Mouse (Mus musculus): ENCODE data around the gene Uaca. TPM values are rescaled to one million over a fixed set of nuclear protein-coding genes. Genes with fewer than 3 reads are reported as not detected.

Uaca gene
- polyA plus RNA-seq, 1 experiment from 2014 or later: 19.2 TPM

- Histone ChIP-seq H3K4me1 (ENCODE audit: control insufficient read depth, insufficient read depth, low read length) (no peaks in the 10 kb centered on the region), H3K9ac (ENCODE audit: low read depth, low read length) (no peak overlapping the region), H3K4me3 (ENCODE audit: low read depth, low read length) (no peak overlapping the region), H3K27ac (ENCODE audit: low read depth, low read length) (no peak overlapping the region), H3K36me3 (ENCODE audit: control insufficient read depth, insufficient read depth, low read length) (peaks cover 7% of the 10 kb centered on the region; the same call in 1 of the 2 replicates), H3K9me3 (replicated peaks; ENCODE audit: control insufficient read depth, low read length) (no peaks in the 10 kb centered on the region), H3K4me2 (no peak overlapping the region), H3K27me3 (ENCODE audit: control insufficient read depth, insufficient read depth, low read length) (no peaks in the 10 kb centered on the region)
- WGBS (ENCODE audit: insufficient replicate concordance): 79% methylated on average over 18 of the region's 18 CpGs
- ATAC-seq (replicated peaks; ENCODE audit: insufficient number of reproducible peaks, low FRiP score, low TSS enrichment): no peak
Observed at GRCm38 (mm10) chr9:60886431-60887371, 92.4 kb downstream of the Uaca start.

- ATAC-seq (replicated peaks; ENCODE audit: insufficient number of reproducible peaks, low FRiP score, low TSS enrichment): no peak
- H3K4me3 ChIP-seq (ENCODE audit: low read depth, low read length): no peak overlapping the region
- WGBS (ENCODE audit: insufficient replicate concordance): 68% methylated on average over 9 of the region's 9 CpGs
- H3K9ac ChIP-seq (ENCODE audit: low read depth, low read length): no peak overlapping the region
- no peak overlapping the region for H3K27ac ChIP-seq (ENCODE audit: low read depth, low read length)
- no peak overlapping the region for H3K4me2 ChIP-seq
- H3K4me1 ChIP-seq (ENCODE audit: control insufficient read depth, insufficient read depth, low read length): no peaks in the 10 kb centered on the region
- peaks cover 4% of the 10 kb centered on the region; the same call in 1 of the 2 replicates for H3K36me3 ChIP-seq (ENCODE audit: control insufficient read depth, insufficient read depth, low read length)
- no peaks in the 10 kb centered on the region for H3K27me3 ChIP-seq (ENCODE audit: control insufficient read depth, insufficient read depth, low read length)
- H3K9me3 ChIP-seq (replicated peaks; ENCODE audit: control insufficient read depth, low read length): no peaks in the 10 kb centered on the region
Observed at GRCm38 (mm10) chr9:60887389-60887811, 93.1 kb downstream of the Uaca start.

- no peaks in the 10 kb centered on the region for H3K9me3 ChIP-seq (replicated peaks; ENCODE audit: control insufficient read depth, low read length)
- WGBS (ENCODE audit: insufficient replicate concordance): 82% methylated on average over 6 of the region's 6 CpGs
- no peaks in the 10 kb centered on the region for H3K36me3 ChIP-seq (ENCODE audit: control insufficient read depth, insufficient read depth, low read length)
- no peak overlapping the region for H3K27ac ChIP-seq (ENCODE audit: low read depth, low read length)
- no peak for ATAC-seq (replicated peaks; ENCODE audit: insufficient number of reproducible peaks, low FRiP score, low TSS enrichment)
- H3K4me3 ChIP-seq (ENCODE audit: low read depth, low read length): no peak overlapping the region
- H3K4me1 ChIP-seq (ENCODE audit: control insufficient read depth, insufficient read depth, low read length): no peaks in the 10 kb centered on the region
- H3K27me3 ChIP-seq (ENCODE audit: control insufficient read depth, insufficient read depth, low read length): no peaks in the 10 kb centered on the region
- H3K9ac ChIP-seq (ENCODE audit: low read depth, low read length): no peak overlapping the region
- H3K4me2 ChIP-seq: no peak overlapping the region
Observed at GRCm38 (mm10) chr9:60893511-60893910, 99.2 kb downstream of the Uaca start.

- no peaks in the 10 kb centered on the region for H3K36me3 ChIP-seq (ENCODE audit: control insufficient read depth, insufficient read depth, low read length)
- H3K27me3 ChIP-seq (ENCODE audit: control insufficient read depth, insufficient read depth, low read length): no peaks in the 10 kb centered on the region
- no peak for ATAC-seq (replicated peaks; ENCODE audit: insufficient number of reproducible peaks, low FRiP score, low TSS enrichment)
- no peak overlapping the region for H3K4me3 ChIP-seq (ENCODE audit: low read depth, low read length)
- no peaks in the 10 kb centered on the region for H3K9me3 ChIP-seq (replicated peaks; ENCODE audit: control insufficient read depth, low read length)
- no peak overlapping the region for H3K4me2 ChIP-seq
- H3K9ac ChIP-seq (ENCODE audit: low read depth, low read length): no peak overlapping the region
- H3K27ac ChIP-seq (ENCODE audit: low read depth, low read length): no peak overlapping the region
- H3K4me1 ChIP-seq (ENCODE audit: control insufficient read depth, insufficient read depth, low read length): peaks cover 19% of the 10 kb centered on the region
- 65% methylated on average over 8 of the region's 8 CpGs for WGBS (ENCODE audit: insufficient replicate concordance)
Observed at GRCm38 (mm10) chr9:60895486-60896110, 101.3 kb downstream of the Uaca start.

- no peak overlapping the region for H3K27ac ChIP-seq (ENCODE audit: low read depth, low read length)
- H3K27me3 ChIP-seq (ENCODE audit: control insufficient read depth, insufficient read depth, low read length): no peaks in the 10 kb centered on the region
- no peak for ATAC-seq (replicated peaks; ENCODE audit: insufficient number of reproducible peaks, low FRiP score, low TSS enrichment)
- no peak overlapping the region for H3K9ac ChIP-seq (ENCODE audit: low read depth, low read length)
- 74% methylated on average over 5 of the region's 5 CpGs for WGBS (ENCODE audit: insufficient replicate concordance)
- H3K4me1 ChIP-seq (ENCODE audit: control insufficient read depth, insufficient read depth, low read length): peaks cover 24% of the 10 kb centered on the region
- H3K9me3 ChIP-seq (replicated peaks; ENCODE audit: control insufficient read depth, low read length): no peaks in the 10 kb centered on the region
- no peaks in the 10 kb centered on the region for H3K36me3 ChIP-seq (ENCODE audit: control insufficient read depth, insufficient read depth, low read length)
- H3K4me2 ChIP-seq: no peak overlapping the region
- H3K4me3 ChIP-seq (ENCODE audit: low read depth, low read length): no peak overlapping the region
Observed at GRCm38 (mm10) chr9:60898291-60899020, 104.1 kb downstream of the Uaca start.

GRCm38 (mm10) chr9:60899201-60899600, 104.9 kb downstream of the Uaca start:
- H3K27me3 ChIP-seq (ENCODE audit: control insufficient read depth, insufficient read depth, low read length): no peaks in the 10 kb centered on the region
- 45% methylated on average over 4 of the region's 4 CpGs for WGBS (ENCODE audit: insufficient replicate concordance)
- no peak overlapping the region for H3K27ac ChIP-seq (ENCODE audit: low read depth, low read length)
- H3K4me3 ChIP-seq (ENCODE audit: low read depth, low read length): no peak overlapping the region
- H3K36me3 ChIP-seq (ENCODE audit: control insufficient read depth, insufficient read depth, low read length): no peaks in the 10 kb centered on the region
- H3K9me3 ChIP-seq (replicated peaks; ENCODE audit: control insufficient read depth, low read length): no peaks in the 10 kb centered on the region
- no peak overlapping the region for H3K4me2 ChIP-seq
- no peak for ATAC-seq (replicated peaks; ENCODE audit: insufficient number of reproducible peaks, low FRiP score, low TSS enrichment)
- H3K9ac ChIP-seq (ENCODE audit: low read depth, low read length): peak overlapping the region; percentile 24; the same call in 1 of the 2 replicates
- H3K4me1 ChIP-seq (ENCODE audit: control insufficient read depth, insufficient read depth, low read length): peaks cover 24% of the 10 kb centered on the region

- ATAC-seq (replicated peaks; ENCODE audit: insufficient number of reproducible peaks, low FRiP score, low TSS enrichment): no peak
- Histone ChIP-seq H3K27ac (ENCODE audit: low read depth, low read length) (peak overlapping the region; percentile 25; the same call in 1 of the 2 replicates), H3K4me2 (peak overlapping the region; percentile 17; the same call in 1 of the 2 replicates)
Observed at GRCm38 (mm10) chr9:60899797-60900459, 105.6 kb downstream of the Uaca start.

GRCm38 (mm10) chr9:60912266-60912665, 117.9 kb downstream of the Uaca start:
- no peak overlapping the region for H3K4me2 ChIP-seq
- no peak overlapping the region for H3K4me3 ChIP-seq (ENCODE audit: low read depth, low read length)
- peaks cover 2% of the 10 kb centered on the region; the same call in 1 of the 2 replicates for H3K4me1 ChIP-seq (ENCODE audit: control insufficient read depth, insufficient read depth, low read length)
- no peaks in the 10 kb centered on the region for H3K27me3 ChIP-seq (ENCODE audit: control insufficient read depth, insufficient read depth, low read length)
- no peak overlapping the region for H3K27ac ChIP-seq (ENCODE audit: low read depth, low read length)
- H3K36me3 ChIP-seq (ENCODE audit: control insufficient read depth, insufficient read depth, low read length): no peaks in the 10 kb centered on the region
- no peaks in the 10 kb centered on the region for H3K9me3 ChIP-seq (replicated peaks; ENCODE audit: control insufficient read depth, low read length)
- WGBS (ENCODE audit: insufficient replicate concordance): 19% methylated on average over 1 of the region's 1 CpGs
- no peak for ATAC-seq (replicated peaks; ENCODE audit: insufficient number of reproducible peaks, low FRiP score, low TSS enrichment)
- H3K9ac ChIP-seq (ENCODE audit: low read depth, low read length): no peak overlapping the region

More at GRCm38 (mm10) chr9:60899797-60900459, 105.6 kb downstream of the Uaca start:
- Histone ChIP-seq H3K9ac (ENCODE audit: low read depth, low read length) (no peak overlapping the region), H3K36me3 (ENCODE audit: control insufficient read depth, insufficient read depth, low read length) (no peaks in the 10 kb centered on the region), H3K4me1 (ENCODE audit: control insufficient read depth, insufficient read depth, low read length) (peaks cover 24% of the 10 kb centered on the region), H3K9me3 (replicated peaks; ENCODE audit: control insufficient read depth, low read length) (no peaks in the 10 kb centered on the region), H3K27me3 (ENCODE audit: control insufficient read depth, insufficient read depth, low read length) (no peaks in the 10 kb centered on the region), H3K4me3 (ENCODE audit: low read depth, low read length) (no peak overlapping the region)
- 48% methylated on average over 3 of the region's 3 CpGs for WGBS (ENCODE audit: insufficient replicate concordance)
